Mouse (Mus musculus) cerebellum, postnatal 10 days (tissue): ENCODE results near the gene Ppm1b.

Source experiments
- DNase-seq, 2 experiments: peaks; one replicate each; pipeline ENCODE4 v3.0.0; 2021; ENCODE audit warnings: mixed read lengths in 2 of 2

Gene Ppm1b

GRCm38 (mm10) chr17:85025151-85025550 is 68.6 kb downstream of the Ppm1b start:
- no peak for DNase-seq

GRCm38 (mm10) chr17:85026436-85026835 is 69.9 kb downstream of the Ppm1b start:
- no peak for DNase-seq

GRCm38 (mm10) chr17:85027247-85027646 is 70.7 kb downstream of the Ppm1b start:
- no peak for DNase-seq

- no peak for DNase-seq
These were observed 71.7 kb downstream of the Ppm1b start, which contains the start of gene Slc3a1 for GRCm38 (mm10) chr17:85028093-85028739. Gene Slc3a1, plus strand, starts transcription at chr17:85028376.

GRCm38 (mm10) chr17:85028797-85029196 is 72.3 kb downstream of the Ppm1b start:
- no peak for DNase-seq

- no peak for DNase-seq
These were observed 74.1 kb downstream of the Ppm1b start for GRCm38 (mm10) chr17:85030651-85031050.

- DNase-seq: no peak
These were observed 76.5 kb downstream of the Ppm1b start for GRCm38 (mm10) chr17:85033087-85033486.

GRCm38 (mm10) chr17:85034068-85034467 is 77.5 kb downstream of the Ppm1b start:
- peak; percentile 62 to 64 for DNase-seq

GRCm38 (mm10) chr17:85037855-85038254 is 81.3 kb downstream of the Ppm1b start:
- no peak for DNase-seq

- no peak for DNase-seq
These were observed 81.8 kb downstream of the Ppm1b start for GRCm38 (mm10) chr17:85038311-85038710.

GRCm38 (mm10) chr17:85038761-85039160 is 82.2 kb downstream of the Ppm1b start:
- no peak for DNase-seq

GRCm38 (mm10) chr17:85040913-85041312 is 84.4 kb downstream of the Ppm1b start:
- no peak for DNase-seq

GRCm38 (mm10) chr17:85042419-85042818 is 85.9 kb downstream of the Ppm1b start:
- DNase-seq: no peak

GRCm38 (mm10) chr17:85043404-85043816 is 86.9 kb downstream of the Ppm1b start:
- no peak for DNase-seq

- no peak for DNase-seq
These were observed 87.9 kb downstream of the Ppm1b start for GRCm38 (mm10) chr17:85044466-85044865.

GRCm38 (mm10) chr17:85045160-85045559 is 88.6 kb downstream of the Ppm1b start:
- no peak for DNase-seq

GRCm38 (mm10) chr17:85048379-85048778 is 91.8 kb downstream of the Ppm1b start:
- DNase-seq: no peak

- no peak for DNase-seq
These were observed 101.7 kb downstream of the Ppm1b start for GRCm38 (mm10) chr17:85058276-85058675.

- DNase-seq: no peak
These were observed 102.6 kb downstream of the Ppm1b start for GRCm38 (mm10) chr17:85059136-85059535.

GRCm38 (mm10) chr17:85063560-85063959 is 107.0 kb downstream of the Ppm1b start:
- no peak for DNase-seq

- peak in 1 of 2 experiments; percentile 23 for DNase-seq
These were observed 110.8 kb downstream of the Ppm1b start for GRCm38 (mm10) chr17:85067331-85067730.

GRCm38 (mm10) chr17:85070658-85071057 is 114.1 kb downstream of the Ppm1b start:
- no peak for DNase-seq

GRCm38 (mm10) chr17:85071088-85071775 is 114.7 kb downstream of the Ppm1b start:
- DNase-seq: peak; percentile 30 to 47

- no peak for DNase-seq
These were observed 115.8 kb downstream of the Ppm1b start for GRCm38 (mm10) chr17:85072383-85072782.
